Mouse (Mus musculus) retina, embryonic 14.5 days (tissue): ENCODE results near the gene Prrc2a.
A peak's percentile ranks its signal among the peaks of the same experiment; 100 is the strongest.

ENCODE experiments used
- DNase-seq: peaks from one replicate; pipeline ENCODE4 v3.0.0-alpha.2; 2015; ENCODE audit warnings: low spot score

The Prrc2a gene

GRCm38 (mm10) chr17:35162730-35163129 lies 2.0 kb downstream of the Prrc2a start:
- DNase-seq = no peak

DNA sequence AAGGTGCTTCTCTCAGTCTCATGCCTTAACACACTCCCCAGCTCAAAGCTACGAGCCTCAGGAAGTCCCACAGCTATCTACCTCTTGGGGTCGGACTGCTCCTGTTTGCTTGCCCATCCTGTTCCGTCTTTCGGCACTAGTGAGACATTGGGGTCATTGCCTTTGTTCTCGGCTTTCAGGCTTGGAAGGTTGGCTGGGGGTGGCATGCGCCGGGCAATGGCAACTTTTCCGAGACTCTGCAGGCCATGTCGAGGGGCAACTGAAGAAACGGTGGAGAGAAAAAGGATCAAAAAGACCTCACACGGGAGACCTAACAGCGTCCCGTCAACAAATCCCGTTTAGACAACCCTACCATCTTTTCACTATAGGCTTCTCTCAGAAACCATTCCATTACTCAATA lies 2.6 kb downstream of the Prrc2a start:
- no peak for DNase-seq

DNA sequence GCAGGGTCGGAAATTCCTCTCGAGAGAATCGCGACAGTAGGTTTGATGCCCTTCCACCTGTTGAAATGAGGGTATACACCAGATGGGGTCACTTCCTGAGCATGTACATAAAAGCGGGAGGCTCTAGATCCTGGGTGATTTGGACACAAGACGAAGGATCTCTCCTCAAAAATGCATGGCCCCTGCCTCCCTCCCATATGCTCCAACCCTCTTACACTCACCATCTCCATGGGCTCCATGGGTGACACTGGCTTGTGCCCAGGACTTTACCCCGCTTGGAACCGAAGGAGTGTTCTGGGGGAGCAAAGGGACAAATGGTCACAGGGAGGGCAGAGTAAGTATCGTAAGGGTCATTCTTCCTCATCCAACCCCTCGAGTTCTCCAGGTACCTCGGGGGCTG lies 3.3 kb downstream of the Prrc2a start:
- no peak for DNase-seq

DNA sequence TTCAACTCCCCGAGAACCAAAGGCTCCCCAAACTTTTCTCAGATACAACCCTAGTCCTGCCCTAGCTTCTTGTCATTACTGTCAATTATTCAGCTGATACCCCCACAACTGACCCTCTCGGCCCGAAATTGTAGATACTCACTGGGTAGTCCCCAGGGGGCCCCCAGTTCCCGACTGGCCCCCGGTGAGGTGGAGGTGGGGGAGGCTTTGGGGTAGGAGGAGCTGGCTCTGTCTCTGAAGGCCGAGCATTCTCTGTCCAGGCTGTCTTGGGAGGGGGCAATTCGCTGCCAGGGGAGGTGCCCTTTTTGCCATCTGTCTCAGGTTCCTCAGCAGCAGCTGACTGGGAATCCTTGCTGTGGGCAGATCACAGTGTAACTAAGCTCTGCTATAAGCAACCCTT lies 5.1 kb downstream of the Prrc2a start:
- no peak for DNase-seq

GRCm38 (mm10) chr17:35158850-35159593 lies 5.7 kb downstream of the Prrc2a start:
- DNase-seq = no peak

DNA sequence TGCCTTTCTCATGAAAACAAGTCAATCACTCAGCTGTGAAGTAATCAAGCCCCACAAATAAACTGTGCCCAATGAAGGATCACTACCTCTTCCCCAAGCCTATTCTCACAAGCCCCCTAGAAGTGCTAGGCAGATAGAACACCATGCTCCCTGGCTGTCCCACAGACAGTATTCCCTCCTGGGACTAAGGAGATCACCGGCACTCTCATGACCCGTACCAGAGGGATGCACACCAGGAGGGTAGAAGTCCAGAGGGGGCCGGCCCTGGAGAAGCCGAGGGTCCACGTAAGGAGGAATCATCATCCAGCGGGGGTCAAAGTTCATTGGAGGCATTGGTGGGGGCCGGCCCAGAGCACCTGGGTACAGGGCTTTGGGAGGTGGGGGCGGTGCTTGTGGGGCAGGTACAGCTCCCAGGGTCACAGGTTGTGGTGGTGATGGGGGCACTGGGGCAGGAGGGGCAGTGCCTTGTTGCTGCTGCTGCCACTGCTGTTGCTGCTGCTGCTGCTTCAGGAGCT lies 7.0 kb downstream of the Prrc2a start:
- DNase-seq = no peak

DNA sequence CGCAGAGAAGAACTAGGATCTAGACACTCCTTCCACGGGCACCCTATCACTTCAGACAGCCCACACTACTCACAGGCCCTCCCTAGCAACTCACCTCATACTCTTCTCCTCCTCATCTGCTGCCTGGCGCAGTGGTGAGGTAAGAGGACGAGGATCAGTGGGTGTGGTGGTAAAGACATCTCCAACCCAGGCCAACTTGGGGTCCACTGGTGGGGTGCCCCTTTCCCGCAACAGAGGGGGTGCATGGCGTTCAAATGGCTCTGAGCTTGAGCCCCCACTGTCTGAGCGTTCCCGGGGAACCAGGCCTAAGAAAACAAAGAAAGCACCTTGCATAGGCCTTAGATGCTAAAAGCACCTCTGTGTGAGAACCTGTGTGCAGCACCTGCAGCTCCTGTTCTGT lies 7.4 kb downstream of the Prrc2a start:
- no peak for DNase-seq

DNA sequence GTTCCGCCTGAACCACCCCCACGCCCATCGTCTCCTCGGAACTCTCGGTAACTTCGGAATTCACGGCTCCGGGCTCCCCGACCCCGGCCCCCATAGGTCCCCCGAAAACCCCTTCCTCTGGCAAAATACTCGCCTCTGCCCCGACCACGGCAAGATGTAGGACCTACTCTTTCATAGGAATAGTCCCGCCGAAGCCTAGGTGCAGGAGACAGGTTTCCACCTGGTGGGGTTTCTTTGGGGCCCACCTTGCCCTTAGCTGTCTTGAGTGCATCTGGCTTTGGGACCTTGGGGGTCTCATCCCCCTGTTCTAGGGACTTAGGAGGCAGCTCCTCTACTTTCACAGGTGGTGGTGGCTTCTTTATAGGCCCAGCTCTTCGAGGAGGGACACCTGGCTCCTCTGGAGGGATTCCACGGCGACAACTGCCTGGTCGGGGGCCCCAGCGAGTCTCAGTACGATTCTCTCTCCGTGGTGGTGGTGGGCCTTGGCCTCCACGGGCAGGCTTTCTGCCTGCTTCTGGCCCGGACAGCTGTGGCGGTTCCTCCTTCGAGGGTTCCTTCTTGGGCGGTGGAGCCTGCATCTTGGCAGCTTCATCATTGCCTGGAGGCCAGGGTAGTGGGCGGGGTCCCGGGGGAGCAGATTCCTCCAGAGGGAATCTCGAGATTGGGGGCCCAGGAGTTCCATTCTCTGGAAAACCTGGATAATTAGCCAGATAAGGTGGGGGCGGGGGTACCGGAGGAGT lies 8.1 kb downstream of the Prrc2a start:
- DNase-seq = no peak

GRCm38 (mm10) chr17:35155451-35155850 lies 9.2 kb downstream of the Prrc2a start:
- no peak for DNase-seq

DNA sequence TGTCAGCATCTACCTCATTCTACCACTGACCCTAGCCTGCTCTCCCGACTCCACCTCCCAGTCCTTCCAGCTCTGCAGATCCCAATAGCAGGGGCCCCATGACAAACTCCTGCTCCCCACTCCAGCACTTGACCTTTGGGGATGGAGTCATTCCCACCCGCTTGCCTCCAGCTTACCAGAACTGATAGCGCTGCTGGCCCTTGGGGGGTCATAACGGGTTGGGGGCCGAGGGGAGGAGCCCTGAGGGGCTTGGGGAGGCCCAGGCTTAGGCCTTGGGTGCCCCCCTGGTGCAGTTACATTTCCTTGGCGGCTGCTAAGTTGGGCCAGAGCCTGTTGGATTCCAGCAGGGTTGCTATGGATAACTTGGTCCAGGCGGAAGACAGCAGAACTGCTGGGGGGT lies 10.1 kb downstream of the Prrc2a start:
- no peak for DNase-seq

- DNase-seq = no peak
Measured at GRCm38 (mm10) chr17:35153931-35154330, 10.8 kb downstream of the Prrc2a start.

DNA sequence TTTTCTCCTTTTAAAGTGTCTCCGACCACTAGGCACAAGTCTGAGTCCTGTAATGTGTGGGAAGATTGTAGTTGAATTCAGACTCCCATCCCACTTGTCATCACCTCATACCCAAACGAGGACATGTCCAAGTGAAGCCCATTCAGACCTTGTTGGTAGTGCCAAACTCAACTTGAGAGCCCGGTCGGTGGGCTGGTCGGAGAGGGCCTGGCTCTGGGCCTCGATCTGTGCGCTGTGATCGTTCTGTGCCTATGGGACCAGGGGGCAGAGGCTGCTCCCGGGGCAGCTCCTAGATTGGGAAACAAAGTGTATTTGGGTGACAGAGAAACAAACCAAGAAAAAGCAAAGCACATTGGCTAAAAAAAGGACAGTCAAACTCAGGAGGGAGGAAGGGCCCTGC lies 11.6 kb downstream of the Prrc2a start:
- no peak for DNase-seq

DNA sequence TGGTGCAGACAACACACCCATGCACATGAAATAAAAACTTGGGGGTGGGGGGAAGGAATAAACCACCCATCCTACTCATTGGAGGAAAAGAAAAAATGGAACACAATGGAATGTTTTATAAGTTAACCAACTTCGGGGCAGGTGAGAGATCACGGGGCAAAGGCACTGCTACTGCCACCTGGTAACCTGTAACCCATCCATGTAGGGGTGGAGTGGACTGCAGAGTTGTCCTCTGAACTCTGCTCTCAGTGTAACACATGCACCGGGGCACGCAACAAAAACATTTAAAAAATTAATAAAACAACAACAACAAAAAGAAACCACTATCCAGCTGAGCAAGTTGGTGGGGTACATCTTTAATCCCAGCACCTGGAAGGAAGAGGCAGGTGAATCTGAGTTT lies 12.6 kb downstream of the Prrc2a start:
- DNase-seq = no peak

DNA sequence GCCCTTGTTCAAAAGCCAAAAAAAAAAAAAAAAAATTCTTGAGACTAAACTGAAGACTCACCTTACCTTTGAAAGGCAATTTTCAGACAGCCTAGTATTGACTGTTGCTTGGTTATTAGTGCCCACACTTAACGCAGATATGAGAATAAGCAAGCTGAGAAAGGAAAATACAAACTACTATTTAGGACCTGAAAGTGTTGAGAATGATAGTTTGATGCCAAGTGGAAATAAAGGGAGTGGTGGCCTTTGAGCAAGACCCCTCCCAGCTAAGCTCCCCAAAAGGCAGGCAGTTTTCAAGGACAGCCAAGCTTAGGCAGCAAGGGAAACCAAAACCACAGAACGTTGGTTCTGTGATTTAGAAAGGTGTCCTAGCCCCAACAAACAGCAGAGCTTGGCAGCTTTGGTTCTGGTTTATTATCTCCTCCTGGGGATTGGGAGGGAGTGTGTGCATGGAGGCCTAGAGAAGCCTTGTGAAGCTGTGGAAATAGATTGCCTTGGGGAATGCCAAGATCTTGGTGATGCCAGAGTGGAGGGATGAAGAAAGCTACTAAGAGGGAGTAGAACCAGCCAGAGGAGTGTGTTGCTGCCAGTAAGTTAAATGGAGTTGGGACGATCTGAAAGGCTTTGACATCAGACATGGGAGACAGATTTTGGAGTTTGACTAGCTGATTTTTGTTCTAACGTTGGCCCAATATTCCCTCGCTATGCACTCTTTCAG lies 16.6 kb downstream of the Prrc2a start:
- peak; percentile 13 for DNase-seq

- DNase-seq = no peak
Measured at GRCm38 (mm10) chr17:35147348-35147747, 17.3 kb downstream of the Prrc2a start.

DNA sequence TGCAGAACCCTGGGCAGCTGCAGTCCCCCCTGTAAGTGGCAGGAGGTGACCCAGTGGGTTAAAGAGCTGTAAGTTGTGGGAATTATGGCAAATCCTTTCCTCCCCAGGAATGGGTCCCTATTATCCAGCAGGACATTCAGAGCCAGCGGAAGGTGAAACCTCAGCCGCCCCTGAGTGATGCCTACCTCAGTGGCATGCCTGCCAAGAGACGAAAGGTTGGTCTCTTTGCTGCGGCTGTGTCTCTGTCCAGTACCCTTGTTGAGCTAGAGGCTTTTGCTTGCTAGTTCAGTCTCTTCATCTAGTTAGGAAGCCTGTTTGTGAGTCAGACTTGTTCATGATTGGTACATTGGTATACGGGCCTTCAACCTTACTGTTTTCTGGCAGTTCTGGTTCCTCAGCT lies 18.6 kb downstream of the Prrc2a start:
- DNase-seq = no peak

- DNase-seq = no peak
Measured at GRCm38 (mm10) chr17:35141971-35142370, 22.7 kb downstream of the Prrc2a start.

DNA sequence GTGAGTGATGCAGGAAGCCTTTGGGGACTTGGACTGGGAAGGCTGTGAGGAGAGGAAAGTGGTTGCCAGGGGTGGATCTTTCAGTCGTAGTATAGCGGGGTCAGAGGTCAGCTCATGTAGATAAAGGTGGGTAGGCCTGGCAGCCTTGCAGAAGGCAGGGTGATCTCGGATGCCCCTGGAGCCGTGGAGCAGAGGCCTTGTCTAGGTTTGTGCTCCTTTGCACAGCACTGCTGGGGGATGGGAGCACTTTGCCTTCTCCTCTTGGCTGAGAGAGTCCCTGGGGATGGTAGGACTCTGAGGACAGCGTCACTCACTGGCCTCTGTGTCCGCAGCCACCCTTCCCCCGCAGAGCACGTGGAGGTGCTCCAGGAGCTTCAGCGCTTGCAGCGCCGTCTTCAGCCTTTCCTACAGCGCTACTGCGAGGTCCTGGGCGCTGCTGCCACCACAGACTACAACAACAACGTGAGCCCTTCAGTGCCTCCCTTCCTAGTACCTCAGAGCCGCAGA lies 24.2 kb downstream of the Prrc2a start:
- no peak for DNase-seq

- no peak for DNase-seq
Measured at GRCm38 (mm10) chr17:35139269-35139668, 25.4 kb downstream of the Prrc2a start.

DNA sequence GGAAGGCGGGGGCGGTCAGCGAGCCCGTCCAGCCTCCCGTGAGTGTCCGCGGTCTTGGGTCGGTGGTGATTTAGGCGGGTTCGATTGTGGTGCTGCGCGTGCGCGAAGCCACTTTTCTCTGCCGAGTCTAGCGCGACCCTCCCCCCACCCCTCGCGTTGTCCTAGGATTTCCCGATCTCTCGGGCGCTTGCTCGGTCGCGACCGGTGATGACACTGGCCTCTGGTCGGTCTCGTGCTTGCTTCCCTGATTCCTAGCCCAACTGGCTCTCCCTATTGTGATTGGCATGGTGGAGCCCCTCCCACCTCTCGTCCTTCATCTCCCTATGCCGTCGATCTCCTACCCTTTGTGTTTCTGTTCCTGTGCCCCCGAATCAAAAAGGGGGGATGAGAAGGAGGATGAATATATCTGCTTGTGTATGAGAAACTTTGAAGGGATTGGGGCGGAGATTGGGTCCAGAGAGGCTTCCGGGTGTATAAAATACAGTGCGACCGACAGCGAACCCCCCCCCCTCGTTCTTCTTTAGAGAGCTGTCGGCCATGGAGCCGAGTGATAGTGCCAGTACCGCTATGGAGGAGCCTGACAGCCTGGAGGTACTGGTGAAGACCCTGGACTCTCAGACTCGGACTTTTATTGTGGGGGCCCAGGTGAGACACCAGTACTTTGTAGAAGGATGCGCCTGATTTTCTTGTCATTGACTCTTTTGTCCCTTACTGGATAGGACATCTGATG lies 28.9 kb downstream of the Prrc2a start:
- DNase-seq = no peak

DNA sequence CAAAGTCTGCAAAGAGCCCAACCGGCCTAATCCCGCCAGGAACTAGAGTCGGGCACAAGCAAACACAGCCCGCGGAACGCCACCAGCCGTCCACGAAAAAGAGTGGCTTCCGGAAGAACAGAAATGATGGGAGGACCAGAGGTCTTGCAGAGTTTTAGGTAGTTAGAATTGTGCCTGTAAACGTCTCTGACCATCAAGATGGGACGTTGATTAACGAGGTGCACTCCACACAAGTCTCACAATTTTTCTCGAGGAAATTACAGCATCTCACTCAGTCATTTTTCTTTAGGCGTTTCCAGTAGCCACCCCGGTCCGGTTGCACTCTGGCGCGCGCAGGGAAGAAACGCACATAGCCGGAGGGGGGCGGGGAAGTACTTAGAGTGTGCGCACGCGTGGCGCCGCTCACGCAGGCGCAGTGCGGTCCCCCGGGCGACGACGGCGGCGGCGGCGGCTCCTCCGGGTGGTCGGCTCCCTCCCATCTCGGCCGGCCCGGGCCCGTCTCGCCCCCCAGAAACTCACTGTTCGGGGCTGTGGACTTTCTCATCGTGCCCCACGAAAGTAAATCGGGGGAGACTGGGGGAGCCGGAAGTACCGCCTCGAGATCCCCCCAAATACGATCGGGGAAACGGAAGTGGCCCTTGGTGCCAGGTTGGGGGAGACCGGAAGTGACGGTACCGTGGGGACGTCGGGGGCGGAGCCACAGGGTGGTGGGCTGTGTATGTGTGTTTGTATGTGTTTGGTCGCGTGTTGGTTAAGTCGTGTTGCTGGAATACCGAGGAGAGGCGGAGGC lies 29.7 kb downstream of the Prrc2a start, which contains the start of gene Bag6:
Bag6 (plus strand) TSS at position 378 of the 790 bp plus-strand sequence.
- DNase-seq = peak; percentile 97
